Mouse (Mus musculus): ENCODE measurements around the gene Opa1. TPM values are rescaled to one million over a fixed set of nuclear protein-coding genes. Genes with fewer than 3 reads are reported as not detected.

Opa1 gene
- total RNA-seq, 1 experiment = 55.3 TPM

- no peak overlapping the region for H3K27ac ChIP-seq (ENCODE audit: insufficient read depth, low read depth, low read length, poor library complexity, severe bottlenecking)
- H3K36me3 ChIP-seq (ENCODE audit: control insufficient read depth, insufficient read depth, low read length, poor library complexity, severe bottlenecking) = no peaks in the 10 kb centered on the region
- no peak overlapping the region for H3K4me3 ChIP-seq (ENCODE audit: insufficient read depth in 1 of 2, low read depth in 1 of 2, low read length in 2 of 2, poor library complexity in 1 of 2, severe bottlenecking in 1 of 2)
- no peaks in the 10 kb centered on the region for H3K9me3 ChIP-seq (ENCODE audit: control insufficient read depth, insufficient read depth, low read depth, low read length)
- peaks cover 11 to 48% of the 10 kb centered on the region in 2 experiments for H3K4me1 ChIP-seq (ENCODE audit: control insufficient read depth in 2 of 2, insufficient read depth in 2 of 2, low read length in 2 of 2, poor library complexity in 1 of 2)
- in situ Hi-C loops (cut with MboI; ENCODE audit: low sequenced_read_pairs in 2 of 2, unreplicated experiment in 2 of 2) = no loop called here
- DNase-seq (ENCODE audit: low read depth, low spot score) = no peak
- no peak for TF ChIP-seq ZC3H11A (IDR thresholded peaks at IDR 0.05; ENCODE audit: borderline replicate concordance, low read depth, low read length)
- H3K9ac ChIP-seq (ENCODE audit: insufficient read depth, low read depth, low read length, poor library complexity, severe bottlenecking) = no peak overlapping the region
Measured at GRCm38 (mm10) chr16:29663042-29663758, 84.1 kb downstream of the Opa1 start.

GRCm38 (mm10) chr16:29664392-29664791, 85.3 kb downstream of the Opa1 start:
- no peak for TF ChIP-seq CHD2 (IDR thresholded peaks at IDR 0.05; ENCODE audit: low read depth, low read length)
- no peak for TF ChIP-seq MAFK (IDR thresholded peaks at IDR 0.05; ENCODE audit: insufficient read depth, low read depth, low read length)
- peaks cover 6 to 39% of the 10 kb centered on the region in 2 experiments for H3K4me1 ChIP-seq (ENCODE audit: control insufficient read depth in 2 of 2, insufficient read depth in 2 of 2, low read length in 2 of 2, poor library complexity in 1 of 2)
- no peak overlapping the region for H3K4me3 ChIP-seq (ENCODE audit: insufficient read depth in 1 of 2, low read depth in 1 of 2, low read length in 2 of 2, poor library complexity in 1 of 2, severe bottlenecking in 1 of 2)
- in situ Hi-C loops (cut with MboI; ENCODE audit: low sequenced_read_pairs in 2 of 2, unreplicated experiment in 2 of 2) = no loop called here
- no peak overlapping the region for H3K27ac ChIP-seq (ENCODE audit: insufficient read depth, low read depth, low read length, poor library complexity, severe bottlenecking)
- no peaks in the 10 kb centered on the region for H3K36me3 ChIP-seq (ENCODE audit: control insufficient read depth, insufficient read depth, low read length, poor library complexity, severe bottlenecking)
- no peak for DNase-seq (ENCODE audit: low read depth, low spot score)
- H3K9me3 ChIP-seq (ENCODE audit: control insufficient read depth, insufficient read depth, low read depth, low read length) = no peaks in the 10 kb centered on the region
- H3K9ac ChIP-seq (ENCODE audit: insufficient read depth, low read depth, low read length, poor library complexity, severe bottlenecking) = no peak overlapping the region

- 0 out of 2 replicates have a peak overlapping the region, but pooled peaks have one; percentile 9 for H3K9ac ChIP-seq (ENCODE audit: insufficient read depth, low read depth, low read length, poor library complexity, severe bottlenecking)
- peak overlapping the region in 1 of 2 experiments; percentile 17; a peak in 1 of 4 replicates for H3K4me3 ChIP-seq (ENCODE audit: insufficient read depth in 1 of 2, low read depth in 1 of 2, low read length in 2 of 2, poor library complexity in 1 of 2, severe bottlenecking in 1 of 2)
- H3K36me3 ChIP-seq (ENCODE audit: control insufficient read depth, insufficient read depth, low read length, poor library complexity, severe bottlenecking) = no peaks in the 10 kb centered on the region
- peaks cover 6 to 34% of the 10 kb centered on the region in 2 experiments for H3K4me1 ChIP-seq (ENCODE audit: control insufficient read depth in 2 of 2, insufficient read depth in 2 of 2, low read length in 2 of 2, poor library complexity in 1 of 2)
- no peaks in the 10 kb centered on the region for H3K9me3 ChIP-seq (ENCODE audit: control insufficient read depth, insufficient read depth, low read depth, low read length)
- TF ChIP-seq HCFC1 (IDR thresholded peaks at IDR 0.05; ENCODE audit: borderline replicate concordance, insufficient read depth, low read length) = no peak
- no peak for TF ChIP-seq ZC3H11A (IDR thresholded peaks at IDR 0.05; ENCODE audit: borderline replicate concordance, low read depth, low read length)
- TF ChIP-seq CHD2 (IDR thresholded peaks at IDR 0.05; ENCODE audit: low read depth, low read length) = no peak
- TF ChIP-seq ZNF384 (IDR thresholded peaks at IDR 0.05; ENCODE audit: low read depth, low read length) = no peak
- no peak for TF ChIP-seq MAFK (IDR thresholded peaks at IDR 0.05; ENCODE audit: insufficient read depth, low read depth, low read length)
- peak overlapping the region; percentile 3; the same call in 1 of the 2 replicates for H3K27ac ChIP-seq (ENCODE audit: insufficient read depth, low read depth, low read length, poor library complexity, severe bottlenecking)
- DNase-seq (ENCODE audit: low read depth, low spot score) = no peak
- in situ Hi-C loops (cut with MboI; ENCODE audit: low sequenced_read_pairs in 2 of 2, unreplicated experiment in 2 of 2) = no loop called here
Measured at GRCm38 (mm10) chr16:29666991-29667701, 88.0 kb downstream of the Opa1 start.

GRCm38 (mm10) chr16:29667702-29668061, 88.5 kb downstream of the Opa1 start:
- no peaks in the 10 kb centered on the region for H3K9me3 ChIP-seq (ENCODE audit: control insufficient read depth, insufficient read depth, low read depth, low read length)
- TF ChIP-seq MAFK (IDR thresholded peaks at IDR 0.05; ENCODE audit: insufficient read depth, low read depth, low read length) (no peak), ZC3H11A (IDR thresholded peaks at IDR 0.05; ENCODE audit: borderline replicate concordance, low read depth, low read length) (no peak), ZNF384 (IDR thresholded peaks at IDR 0.05; ENCODE audit: low read depth, low read length) (no peak), CHD2 (IDR thresholded peaks at IDR 0.05; ENCODE audit: low read depth, low read length) (no peak), HCFC1 (IDR thresholded peaks at IDR 0.05; ENCODE audit: borderline replicate concordance, insufficient read depth, low read length) (no peak)
- H3K36me3 ChIP-seq (ENCODE audit: control insufficient read depth, insufficient read depth, low read length, poor library complexity, severe bottlenecking) = no peaks in the 10 kb centered on the region
- in situ Hi-C loops (cut with MboI; ENCODE audit: low sequenced_read_pairs in 2 of 2, unreplicated experiment in 2 of 2) = no loop called here
- no peak overlapping the region for H3K4me3 ChIP-seq (ENCODE audit: insufficient read depth in 1 of 2, low read depth in 1 of 2, low read length in 2 of 2, poor library complexity in 1 of 2, severe bottlenecking in 1 of 2)
- H3K4me1 ChIP-seq (ENCODE audit: control insufficient read depth in 2 of 2, insufficient read depth in 2 of 2, low read length in 2 of 2, poor library complexity in 1 of 2) = peaks cover 5 to 33% of the 10 kb centered on the region in 2 experiments
- no peak overlapping the region for H3K9ac ChIP-seq (ENCODE audit: insufficient read depth, low read depth, low read length, poor library complexity, severe bottlenecking)
- H3K27ac ChIP-seq (ENCODE audit: insufficient read depth, low read depth, low read length, poor library complexity, severe bottlenecking) = peak overlapping the region; percentile 34
- DNase-seq (ENCODE audit: low read depth, low spot score) = no peak
